Mouse (Mus musculus): ENCODE results near the gene Msmp. TPM values are rescaled to one million over a fixed set of nuclear protein-coding genes. Genes with fewer than 3 reads are reported as not detected.

Gene Msmp
- polyA plus RNA-seq, 1 experiment from 2014 or later, result 0.97 TPM

DNA sequence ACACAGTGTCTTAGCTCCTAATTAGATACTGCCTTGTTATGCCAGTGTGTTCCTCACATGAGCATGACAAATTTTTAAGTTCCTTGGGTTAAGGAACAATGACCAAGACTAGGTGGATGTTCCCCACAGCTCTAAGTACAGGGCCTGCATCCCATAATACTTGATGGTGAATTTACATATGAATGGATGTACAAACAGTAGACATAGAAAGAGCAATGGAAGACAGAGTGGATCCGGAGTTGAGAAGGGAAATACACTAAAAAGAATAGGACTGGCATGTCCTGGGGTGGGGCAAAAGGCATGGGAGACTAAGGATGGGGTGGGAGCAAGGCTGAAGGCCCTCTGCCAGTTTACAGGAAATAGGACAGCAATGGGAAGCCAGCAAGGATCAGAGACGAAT, 8.9 kb downstream of the Msmp start:
- 77% methylated on average over 2 of the region's 2 CpGs for WGBS
- H3K9me3 ChIP-seq, result no peaks in the 10 kb centered on the region
- no peak overlapping the region for H3K27ac ChIP-seq
- peaks cover 39% of the 10 kb centered on the region for H3K36me3 ChIP-seq
- 0 out of 2 replicates have a peak overlapping the region, but pooled peaks have one; percentile 95 for H3K4me2 ChIP-seq
- no peaks in the 10 kb centered on the region for H3K27me3 ChIP-seq
- H3K4me1 ChIP-seq, result peaks cover 42% of the 10 kb centered on the region
- peak overlapping the region; percentile 3; the same call in 1 of the 2 replicates for H3K9ac ChIP-seq
- ATAC-seq (ENCODE audit: insufficient number of reproducible peaks, insufficient read depth, low FRiP score, low TSS enrichment, low read depth), result no peak
- H3K4me3 ChIP-seq, result no peak overlapping the region

DNA sequence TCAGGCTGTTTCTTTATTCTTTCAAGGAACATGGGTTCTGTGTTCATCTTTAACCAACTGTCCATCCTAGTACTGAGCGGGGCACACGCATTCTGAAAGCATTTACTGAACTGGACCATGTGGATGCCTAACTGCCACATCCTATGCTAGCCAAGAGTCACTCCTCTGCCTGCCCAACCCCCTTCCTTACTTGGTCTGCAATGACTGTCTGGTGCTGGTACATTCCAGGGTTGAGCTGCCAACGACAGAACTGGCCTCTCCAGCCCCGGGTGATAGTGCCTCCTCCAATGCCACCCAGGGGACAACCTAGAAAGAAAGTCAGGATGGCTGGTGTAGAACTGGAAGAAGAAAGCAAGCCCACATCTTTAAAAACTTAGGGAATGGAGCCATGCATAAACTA, 10.7 kb downstream of the Msmp start:
- no peaks in the 10 kb centered on the region for H3K9me3 ChIP-seq
- peaks cover 56% of the 10 kb centered on the region for H3K36me3 ChIP-seq
- no peak overlapping the region for H3K9ac ChIP-seq
- no peak overlapping the region for H3K4me2 ChIP-seq
- 92% methylated on average over 4 of the region's 4 CpGs for WGBS
- H3K4me3 ChIP-seq, result no peak overlapping the region
- no peak overlapping the region for H3K27ac ChIP-seq
- H3K4me1 ChIP-seq, result peaks cover 32% of the 10 kb centered on the region
- H3K27me3 ChIP-seq, result no peaks in the 10 kb centered on the region
- ATAC-seq (ENCODE audit: insufficient number of reproducible peaks, insufficient read depth, low FRiP score, low TSS enrichment, low read depth), result no peak

DNA sequence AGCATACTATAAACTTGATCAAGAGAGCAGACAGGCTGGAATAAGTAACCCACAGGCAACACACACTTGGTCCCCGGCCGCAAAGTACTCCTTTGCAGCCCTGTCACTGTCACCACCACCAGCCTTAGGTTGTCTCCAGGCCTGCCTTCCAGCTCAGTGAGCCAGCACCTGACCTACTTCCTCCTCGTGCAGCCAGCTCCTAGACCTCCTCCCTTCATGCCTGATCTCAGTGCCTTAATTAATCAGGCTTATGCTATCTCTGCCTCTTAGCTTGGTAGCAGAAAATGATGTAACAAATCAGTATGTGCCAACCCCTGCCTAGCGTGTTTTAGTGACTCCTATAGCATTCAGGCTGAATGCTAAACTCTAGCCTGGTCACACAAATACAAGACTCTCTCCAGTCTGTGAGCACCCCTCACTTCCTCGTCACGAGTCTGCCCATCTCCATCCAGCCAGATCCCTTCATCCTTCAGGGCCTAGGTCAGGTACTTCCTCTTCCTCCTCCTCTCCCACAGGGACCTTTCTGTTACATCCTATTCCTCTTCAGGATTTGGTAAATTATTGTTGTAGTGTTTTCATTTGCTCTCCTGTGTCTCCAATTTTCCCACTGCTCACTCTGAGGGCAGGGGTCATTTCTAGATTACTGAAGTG, 12.8 kb downstream of the Msmp start:
- no peak for ATAC-seq (ENCODE audit: insufficient number of reproducible peaks, insufficient read depth, low FRiP score, low TSS enrichment, low read depth)
- no peak overlapping the region for H3K4me2 ChIP-seq
- no peaks in the 10 kb centered on the region for H3K27me3 ChIP-seq
- H3K4me1 ChIP-seq, result peaks cover 17% of the 10 kb centered on the region
- H3K4me3 ChIP-seq, result no peak overlapping the region
- H3K27ac ChIP-seq, result no peak overlapping the region
- 81% methylated on average over 6 of the region's 6 CpGs for WGBS
- peaks cover 76% of the 10 kb centered on the region for H3K36me3 ChIP-seq
- no peaks in the 10 kb centered on the region for H3K9me3 ChIP-seq
- no peak overlapping the region for H3K9ac ChIP-seq

DNA sequence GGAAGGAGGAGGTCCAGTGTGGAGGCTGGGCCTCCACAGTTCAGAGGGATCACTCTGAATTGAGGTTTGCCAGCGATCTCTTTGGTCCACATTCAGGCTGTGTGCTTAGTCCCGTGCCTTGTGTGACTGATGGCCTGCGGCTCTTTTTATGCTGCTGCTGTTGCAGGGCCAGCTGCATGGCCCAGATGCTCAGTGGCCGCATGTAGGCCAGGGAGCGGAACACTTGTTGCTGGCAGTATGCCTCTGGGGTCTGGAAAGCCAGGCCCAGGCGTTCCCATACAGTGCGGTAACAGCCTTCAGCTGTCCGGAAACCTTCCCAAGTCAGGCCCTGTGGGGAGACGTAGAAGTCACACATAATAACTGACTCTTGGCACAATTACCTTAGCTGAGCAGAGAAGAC, 17.2 kb downstream of the Msmp start:
- Histone ChIP-seq H3K9ac (no peak overlapping the region), H3K36me3 (peaks cover 75% of the 10 kb centered on the region), H3K27me3 (no peaks in the 10 kb centered on the region), H3K27ac (no peak overlapping the region), H3K4me1 (peaks cover 14% of the 10 kb centered on the region), H3K4me2 (no peak overlapping the region), H3K9me3 (no peaks in the 10 kb centered on the region), H3K4me3 (no peak overlapping the region)
- ATAC-seq (ENCODE audit: insufficient number of reproducible peaks, insufficient read depth, low FRiP score, low TSS enrichment, low read depth), result no peak
- WGBS, result 92% methylated on average over 9 of the region's 9 CpGs

DNA sequence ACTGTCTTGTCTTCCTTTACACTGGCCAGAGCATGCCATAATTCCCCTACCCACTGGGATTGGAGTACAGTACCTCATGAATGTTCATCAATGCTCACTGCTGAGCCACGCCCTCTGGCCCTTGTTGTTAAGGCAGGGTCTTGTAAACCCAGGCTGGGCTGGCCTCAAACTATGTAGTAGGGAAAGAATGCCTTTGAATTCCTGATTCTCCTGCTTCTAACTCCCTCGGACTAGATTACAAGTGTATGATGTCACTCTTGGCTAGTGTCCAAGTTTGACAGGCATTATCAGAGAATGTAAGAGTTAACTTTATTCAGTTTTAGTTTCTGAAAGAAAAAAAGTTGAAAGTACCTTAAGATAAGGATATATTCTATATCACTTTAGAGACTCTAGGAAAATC, 20.1 kb downstream of the Msmp start:
- peak overlapping the region; percentile 12; the same call in 1 of the 2 replicates for H3K4me2 ChIP-seq
- H3K9me3 ChIP-seq, result no peaks in the 10 kb centered on the region
- H3K4me1 ChIP-seq, result peaks cover 33% of the 10 kb centered on the region
- no peak for ATAC-seq (ENCODE audit: insufficient number of reproducible peaks, insufficient read depth, low FRiP score, low TSS enrichment, low read depth)
- H3K27ac ChIP-seq, result no peak overlapping the region
- no peak overlapping the region for H3K9ac ChIP-seq
- no peaks in the 10 kb centered on the region for H3K27me3 ChIP-seq
- H3K4me3 ChIP-seq, result no peak overlapping the region; the same call in 1 of the 2 replicates
- 60% methylated on average over 2 of the region's 2 CpGs for whole genome bisulfite sequencing
- peaks cover 47% of the 10 kb centered on the region for H3K36me3 ChIP-seq

DNA sequence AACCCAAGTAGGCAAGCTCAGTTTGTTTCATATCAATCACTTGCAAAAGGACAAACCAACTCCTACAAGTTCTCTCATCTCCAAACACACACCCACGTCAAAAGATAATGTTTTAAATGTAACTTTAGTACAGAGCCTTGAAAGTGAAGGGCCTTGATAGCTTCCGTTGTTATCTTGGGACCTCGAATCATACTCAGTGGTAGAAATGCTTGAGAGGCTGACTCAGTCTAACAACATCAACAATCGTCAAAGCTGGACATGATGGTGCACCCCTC, 20.8 kb downstream of the Msmp start:
- H3K9me3 ChIP-seq, result no peaks in the 10 kb centered on the region
- WGBS, result 80% methylated on average over 4 of the region's 4 CpGs
- peak overlapping the region; percentile 62 for H3K4me3 ChIP-seq
- peak overlapping the region; percentile 88 for H3K4me2 ChIP-seq
- H3K27me3 ChIP-seq, result no peaks in the 10 kb centered on the region
- H3K36me3 ChIP-seq, result peaks cover 40% of the 10 kb centered on the region
- H3K4me1 ChIP-seq, result peaks cover 40% of the 10 kb centered on the region
- ATAC-seq (ENCODE audit: insufficient number of reproducible peaks, insufficient read depth, low FRiP score, low TSS enrichment, low read depth), result no peak
- H3K27ac ChIP-seq, result no peak overlapping the region
- H3K9ac ChIP-seq, result peak overlapping the region; percentile 87

DNA sequence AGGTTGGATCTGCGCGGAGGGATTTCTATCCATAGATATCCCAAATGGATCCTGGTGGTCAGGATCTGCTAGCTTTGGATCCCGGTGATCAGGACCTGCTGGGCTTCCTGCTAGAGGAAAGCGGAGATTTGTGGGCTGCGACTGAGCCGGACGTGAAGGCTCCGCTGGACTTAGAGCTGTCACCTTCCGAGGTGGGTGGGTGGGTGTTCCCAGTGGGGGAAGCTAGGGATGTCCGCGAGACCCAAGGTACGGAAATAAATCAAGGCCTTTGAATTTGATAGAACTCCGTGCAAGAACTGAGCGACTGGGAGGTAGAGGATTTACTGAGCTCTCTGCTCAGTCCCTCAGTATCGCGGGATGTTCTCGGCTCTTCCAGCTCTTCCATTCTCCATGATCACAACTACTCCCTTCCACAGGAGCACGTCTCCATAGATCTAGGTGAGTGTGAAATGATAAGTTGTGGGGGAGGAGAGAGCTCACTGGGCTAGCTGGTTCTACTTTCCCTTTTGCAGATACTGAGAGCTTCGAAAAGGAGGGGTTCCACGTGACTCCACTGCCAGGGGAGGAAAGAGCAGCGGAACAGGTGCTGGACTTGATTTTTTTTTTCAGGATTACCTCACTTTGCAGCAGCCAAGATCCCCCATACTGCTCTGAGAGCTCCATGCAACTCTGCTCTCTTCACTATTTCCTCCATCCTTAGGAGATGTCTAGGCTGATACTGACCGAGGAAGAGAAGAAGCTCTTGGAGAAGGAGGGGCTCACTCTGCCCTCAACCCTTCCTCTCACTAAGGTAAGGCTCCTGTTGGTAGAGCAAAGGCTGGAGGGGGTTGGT, 21.3 kb downstream of the Msmp start:
- H3K4me2 ChIP-seq, result peak overlapping the region; percentile 88
- no peaks in the 10 kb centered on the region for H3K27me3 ChIP-seq
- peaks cover 46% of the 10 kb centered on the region for H3K4me1 ChIP-seq
- H3K36me3 ChIP-seq, result peaks cover 34% of the 10 kb centered on the region
- ATAC-seq (ENCODE audit: insufficient number of reproducible peaks, insufficient read depth, low FRiP score, low TSS enrichment, low read depth), result no peak
- H3K9ac ChIP-seq, result peak overlapping the region; percentile 87
- peak overlapping the region; percentile 62 for H3K4me3 ChIP-seq
- 8% methylated on average over 22 of the region's 22 CpGs for WGBS
- H3K9me3 ChIP-seq, result no peaks in the 10 kb centered on the region
- H3K27ac ChIP-seq, result peak overlapping the region; percentile 96

DNA sequence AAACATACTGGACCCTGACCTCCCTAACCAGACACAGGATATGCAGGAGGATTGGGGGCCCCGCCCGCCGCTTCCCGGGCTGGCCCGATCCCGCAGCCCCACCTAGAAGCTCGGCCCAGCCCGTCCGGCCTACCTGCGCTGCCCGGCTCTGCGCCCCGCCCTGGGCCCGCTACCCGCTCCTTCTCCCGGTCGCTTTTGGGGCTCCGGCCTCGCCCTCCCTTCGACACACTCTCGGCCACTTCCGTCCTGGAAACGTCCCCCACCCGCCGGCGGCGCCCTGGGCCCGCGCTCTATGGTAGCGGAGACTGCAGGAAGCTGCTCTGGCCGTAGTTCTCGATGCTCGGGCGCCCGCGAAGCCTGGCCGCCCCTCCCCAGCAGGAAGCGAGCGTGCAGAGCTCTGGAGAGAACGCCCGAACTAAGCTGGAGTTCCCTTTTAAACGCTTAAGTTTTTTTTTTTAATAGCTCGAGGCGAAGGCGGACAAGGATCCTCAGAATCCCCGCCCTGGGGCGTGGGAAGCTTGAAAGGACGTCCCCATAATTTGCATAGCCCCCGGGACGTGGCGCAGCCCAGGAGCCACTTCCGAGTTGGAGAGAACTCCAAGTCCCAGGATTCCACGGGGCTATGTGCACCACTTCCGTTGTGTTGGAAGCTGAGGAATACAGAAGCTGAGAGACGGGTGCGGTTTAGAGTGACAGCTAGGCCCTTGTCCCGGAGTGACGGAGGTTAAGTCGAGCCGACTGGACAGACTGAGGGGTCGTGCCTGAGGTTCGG, 22.1 kb downstream of the Msmp start, which contains the start of the genes Creb3 and Tln1:
Gene Creb3, plus strand, starts transcription at position 336 of the 772 bp plus-strand sequence.
Gene Tln1, minus strand, starts transcription at position 695 of the 772 bp plus-strand sequence.
- H3K9me3 ChIP-seq, result no peaks in the 10 kb centered on the region
- H3K27ac ChIP-seq, result peak within 1 kb of the TSS; percentile 96
- peak within 1 kb of the TSS; percentile 62 for H3K4me3 ChIP-seq
- peaks cover 31% of the 10 kb centered on the region for H3K36me3 ChIP-seq
- under 1% methylated on average over 62 of the region's 62 CpGs for WGBS
- H3K9ac ChIP-seq, result peak within 1 kb of the TSS; percentile 87
- ATAC-seq (ENCODE audit: insufficient number of reproducible peaks, insufficient read depth, low FRiP score, low TSS enrichment, low read depth), result peak; percentile 91
- no peaks in the 10 kb centered on the region for H3K27me3 ChIP-seq
- peak within 1 kb of the TSS; percentile 88 for H3K4me2 ChIP-seq
- H3K4me1 ChIP-seq, result peaks cover 54% of the 10 kb centered on the region

DNA sequence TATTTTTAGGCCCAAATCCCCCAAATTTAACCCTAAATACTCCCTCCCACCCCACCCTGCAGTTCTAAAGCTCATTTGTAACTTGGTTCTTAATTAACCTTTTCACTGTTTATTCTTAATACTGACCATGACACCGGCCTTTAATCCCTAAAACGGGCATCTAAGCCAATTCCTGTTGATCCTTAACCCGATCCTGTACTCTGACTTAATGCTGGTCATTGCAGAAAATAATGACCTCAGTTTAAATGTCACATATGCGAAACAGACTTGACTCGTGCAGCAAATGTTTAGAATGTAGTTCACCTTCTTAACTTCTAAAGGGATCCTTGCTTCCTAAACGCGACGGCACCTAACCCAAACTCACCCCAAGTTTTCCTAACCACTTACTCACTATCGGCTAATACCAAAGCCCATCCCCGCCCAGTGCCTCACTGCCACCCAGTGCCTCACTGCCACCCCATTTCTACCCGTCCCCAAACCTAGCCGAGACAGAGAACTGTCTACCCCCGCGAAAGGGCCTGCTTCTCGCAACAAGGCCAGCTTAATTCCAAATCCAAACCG, 22.8 kb downstream of the Msmp start:
- Histone ChIP-seq H3K9ac (peak overlapping the region; percentile 87), H3K9me3 (no peaks in the 10 kb centered on the region), H3K27me3 (no peaks in the 10 kb centered on the region), H3K4me3 (peak overlapping the region; percentile 62), H3K36me3 (peaks cover 29% of the 10 kb centered on the region), H3K27ac (peak overlapping the region; percentile 96), H3K4me1 (peaks cover 56% of the 10 kb centered on the region), H3K4me2 (peak overlapping the region; percentile 88)
- ATAC-seq (ENCODE audit: insufficient number of reproducible peaks, insufficient read depth, low FRiP score, low TSS enrichment, low read depth), result 0 out of 2 replicates have a peak, but pooled peaks have one; percentile 4
- WGBS, result 2% methylated on average over 16 of the region's 16 CpGs

DNA sequence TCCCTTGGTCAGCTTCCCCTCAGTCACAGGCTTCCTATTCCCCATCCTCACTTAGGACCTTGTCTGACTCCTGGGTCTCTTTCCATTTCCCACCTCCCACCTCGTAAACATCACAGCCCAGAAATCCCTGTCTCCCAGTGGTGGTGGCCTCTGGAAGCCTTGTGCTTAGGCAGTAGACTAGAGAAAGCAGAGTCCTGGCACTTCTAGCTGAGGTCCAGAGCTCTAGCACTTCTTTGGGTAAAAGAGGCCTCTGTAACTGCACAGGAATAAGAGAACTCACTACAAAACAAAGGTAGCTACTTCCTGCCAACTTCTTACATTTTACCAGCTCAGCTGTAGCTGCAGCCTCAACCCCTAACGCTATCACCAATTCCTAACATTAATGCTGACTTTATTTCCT, 23.3 kb downstream of the Msmp start:
- H3K27ac ChIP-seq, result 0 out of 2 replicates have a peak overlapping the region, but pooled peaks have one; percentile 96

DNA sequence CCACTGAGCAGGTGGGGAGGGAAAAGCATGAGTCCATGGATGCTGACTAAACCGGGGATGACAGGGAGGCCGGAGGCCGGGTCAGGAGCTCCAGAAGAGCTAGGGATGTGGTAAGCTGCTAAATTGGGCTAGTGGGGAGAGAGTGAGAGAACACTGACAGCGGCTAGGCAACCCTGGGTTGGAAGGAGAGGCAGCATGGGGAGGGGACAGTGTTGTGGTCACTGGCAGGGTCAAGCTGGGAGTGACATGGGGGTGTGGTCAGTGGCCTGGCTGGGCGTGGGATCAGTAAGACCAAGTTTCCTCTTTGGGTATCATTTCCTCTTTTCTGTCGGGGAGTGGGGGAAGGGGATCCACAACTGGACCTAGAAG, 24.1 kb downstream of the Msmp start:
- peak overlapping the region; percentile 88 for H3K4me2 ChIP-seq
- H3K4me1 ChIP-seq, result peaks cover 56% of the 10 kb centered on the region
- WGBS, result 38% methylated on average over 6 of the region's 6 CpGs
- H3K36me3 ChIP-seq, result peaks cover 29% of the 10 kb centered on the region
- peak overlapping the region; percentile 87 for H3K9ac ChIP-seq
- no peak overlapping the region for H3K27ac ChIP-seq
- H3K9me3 ChIP-seq, result no peaks in the 10 kb centered on the region
- peak overlapping the region; percentile 62 for H3K4me3 ChIP-seq
- no peak for ATAC-seq (ENCODE audit: insufficient number of reproducible peaks, insufficient read depth, low FRiP score, low TSS enrichment, low read depth)
- H3K27me3 ChIP-seq, result no peaks in the 10 kb centered on the region

More for the DNA sequence above, 23.3 kb downstream of the Msmp start:
- Histone ChIP-seq H3K9me3 (no peaks in the 10 kb centered on the region), H3K9ac (peak overlapping the region; percentile 87), H3K36me3 (peaks cover 29% of the 10 kb centered on the region), H3K4me2 (peak overlapping the region; percentile 88), H3K27me3 (no peaks in the 10 kb centered on the region), H3K4me3 (peak overlapping the region; percentile 62), H3K4me1 (peaks cover 56% of the 10 kb centered on the region)
- ATAC-seq (ENCODE audit: insufficient number of reproducible peaks, insufficient read depth, low FRiP score, low TSS enrichment, low read depth), result no peak
- 22% methylated on average over 2 of the region's 2 CpGs for WGBS
